Mouse (Mus musculus) B cell, adult 2 months (primary cell): ENCODE data around the gene Ptprcap.

Experiments used
- DNase-seq, 2 experiments: peaks; one replicate each; pipeline ENCODE4 v3.0.0; 2022

The Ptprcap gene

GRCm38 (mm10) chr19:4148491-4148806, 5.0 kb upstream of the Ptprcap start, which contains the start of gene Coro1b:
Gene Coro1b, plus strand, starts transcription at chr19:4148619.
- peak; percentile 92 to 93 for DNase-seq

GRCm38 (mm10) chr19:4148819-4149218, 4.6 kb upstream of the Ptprcap start:
- DNase-seq, result peak; percentile 38 to 39

GRCm38 (mm10) chr19:4149283-4149682, 4.1 kb upstream of the Ptprcap start:
- DNase-seq, result no peak

- no peak for DNase-seq
Measured at GRCm38 (mm10) chr19:4149764-4150461, 3.5 kb upstream of the Ptprcap start.

- no peak for DNase-seq
Measured at GRCm38 (mm10) chr19:4150567-4151487, 2.6 kb upstream of the Ptprcap start.

GRCm38 (mm10) chr19:4151488-4151860, 1.9 kb upstream of the Ptprcap start:
- DNase-seq, result no peak

GRCm38 (mm10) chr19:4151898-4152297, 1.5 kb upstream of the Ptprcap start:
- DNase-seq, result no peak

GRCm38 (mm10) chr19:4152445-4153231, 766 bp upstream of the Ptprcap start:
- DNase-seq, result no peak

GRCm38 (mm10) chr19:4154437-4155222, 1.2 kb downstream of the Ptprcap start:
- DNase-seq, result peak; percentile 67

- DNase-seq, result peak; percentile 56 to 57
Measured at GRCm38 (mm10) chr19:4155223-4156072, 2.0 kb downstream of the Ptprcap start.

- DNase-seq, result no peak
Measured at GRCm38 (mm10) chr19:4156073-4156579, 2.7 kb downstream of the Ptprcap start.

- no peak for DNase-seq
Measured at GRCm38 (mm10) chr19:4156771-4157170, 3.4 kb downstream of the Ptprcap start.

- DNase-seq, result no peak
Measured at GRCm38 (mm10) chr19:4159049-4159448, 5.6 kb downstream of the Ptprcap start.

GRCm38 (mm10) chr19:4162646-4163542, 9.5 kb downstream of the Ptprcap start, which contains the start of gene Rps6kb2:
Gene Rps6kb2, minus strand, starts transcription at chr19:4163354.
- peak; percentile 95 to 96 for DNase-seq

- DNase-seq, result no peak
Measured at GRCm38 (mm10) chr19:4163543-4163887, 10.1 kb downstream of the Ptprcap start.

- no peak for DNase-seq
Measured at GRCm38 (mm10) chr19:4164100-4164499, 10.7 kb downstream of the Ptprcap start.

GRCm38 (mm10) chr19:4164721-4165120, 11.3 kb downstream of the Ptprcap start:
- no peak for DNase-seq

GRCm38 (mm10) chr19:4166678-4167476, 13.5 kb downstream of the Ptprcap start:
- no peak for DNase-seq

- peak; percentile 99 for DNase-seq
Measured at GRCm38 (mm10) chr19:4169378-4169784, 16.0 kb downstream of the Ptprcap start.
